Mouse (Mus musculus) heart, embryonic 15.5 days (tissue): ENCODE measurements around the gene Gm20696. TPM values are rescaled to one million over a fixed set of nuclear protein-coding genes. Genes with fewer than 3 reads are reported as not detected.

Experiments
- ATAC-seq: fragments of 200-750 bp; cut with Nextera tagmentation; replicated peaks from 2 replicates; pipeline ENCODE4 v1.8.0; 2017; ENCODE audit warnings: low read depth, moderate TSS enrichment; ENCODE audit not compliant: insufficient number of reproducible peaks, insufficient read depth, low FRiP score
- H3K27ac ChIP-seq: fragments of 300-500 bp; sonication (generic); 2 replicates; pipeline ENCODE4 v1.5.1; 2015; ENCODE audit warnings: mild to moderate bottlenecking, inconsistent platforms
- H3K27me3 ChIP-seq: fragments of 300-500 bp; sonication (generic); 2 replicates; pipeline ENCODE4 v1.6.1; 2015; ENCODE audit warnings: inconsistent platforms
- H3K36me3 ChIP-seq: fragments of 300-500 bp; sonication (generic); 2 replicates; pipeline ENCODE4 v1.6.1; 2015; ENCODE audit warnings: mild to moderate bottlenecking, inconsistent platforms
- H3K4me1 ChIP-seq: fragments of 300-500 bp; sonication (generic); replicated peaks from 2 replicates; pipeline ENCODE4 v1.6.1; 2015; ENCODE audit warnings: inconsistent platforms
- H3K4me2 ChIP-seq: fragments of 300-500 bp; sonication (generic); 2 replicates; pipeline ENCODE4 v1.6.1; 2015; ENCODE audit warnings: inconsistent platforms, mild to moderate bottlenecking, moderate library complexity
- H3K4me3 ChIP-seq: fragments of 300-500 bp; sonication (generic); 2 replicates; pipeline ENCODE4 v1.5.1; 2015; ENCODE audit warnings: mild to moderate bottlenecking, inconsistent platforms
- H3K9ac ChIP-seq: fragments of 300-500 bp; sonication (generic); 2 replicates; pipeline ENCODE4 v1.6.1; 2015; ENCODE audit warnings: mild to moderate bottlenecking, inconsistent platforms
- H3K9me3 ChIP-seq: fragments of 300-500 bp; sonication (generic); replicated peaks from 2 replicates; pipeline ENCODE4 v1.6.1; 2016; ENCODE audit warnings: inconsistent platforms
- WGBS: fragments of 180-500 bp; shearing (Covaris S2); methylation state at CpG from one replicate; pipeline ENCODE4 v1.1.7; 2015; ENCODE audit warnings: mixed read lengths; 5-methylcytosine and 5-hydroxymethylcytosine counted together
- polyA plus RNA-seq: library from polyadenylated mRNA; unstranded; fragments of >200 nt; fragmentation: Nextera tagmentation; extraction: Ambion mirVana; gene quantifications from 2 replicates; pipeline ENCODE4 v1.2.1, GENCODE M21; 2015

The Gm20696 gene
- polyA plus RNA-seq, 1 experiment from 2014 or later = 2.9 TPM

- H3K4me3 ChIP-seq = no peak overlapping the region
- ATAC-seq = no peak
- 81% methylated on average over 5 of the region's 5 CpGs for WGBS
Measured at GRCm38 (mm10) chr6:99249496-99250030, 417.0 kb downstream of the Gm20696 start.

DNA sequence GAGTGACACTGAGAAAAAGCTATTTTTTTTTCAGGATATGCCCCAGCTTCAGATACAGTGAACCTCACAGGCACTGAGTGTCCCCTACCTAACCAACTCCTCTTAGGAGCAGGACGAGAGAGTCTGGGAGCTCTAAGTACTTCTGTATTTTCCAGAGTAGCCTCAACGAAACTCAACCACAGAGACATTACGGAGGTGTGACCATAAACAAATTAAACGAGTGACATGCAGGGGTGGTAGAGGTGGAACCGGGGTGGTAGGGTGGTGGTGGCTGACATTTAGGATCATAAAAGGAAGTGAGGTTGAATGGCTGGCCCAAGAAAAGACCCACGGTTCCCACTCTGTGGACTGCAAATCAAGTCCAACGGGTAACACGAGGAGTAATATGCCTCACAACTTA is 418.2 kb downstream of the Gm20696 start:
- no peak overlapping the region for H3K4me2 ChIP-seq
- no peak overlapping the region for H3K27ac ChIP-seq
- 78% methylated on average over 8 of the region's 8 CpGs for WGBS
- no peak for ATAC-seq
- peaks cover 12% of the 10 kb centered on the region for H3K4me1 ChIP-seq
- no peaks in the 10 kb centered on the region for H3K9me3 ChIP-seq
- no peaks in the 10 kb centered on the region for H3K36me3 ChIP-seq
- H3K4me3 ChIP-seq = no peak overlapping the region
- H3K27me3 ChIP-seq = no peaks in the 10 kb centered on the region
- no peak overlapping the region for H3K9ac ChIP-seq

More at GRCm38 (mm10) chr6:99249496-99250030, 417.0 kb downstream of the Gm20696 start:
- H3K9me3 ChIP-seq = no peaks in the 10 kb centered on the region
- peaks cover 12% of the 10 kb centered on the region for H3K4me1 ChIP-seq
- no peaks in the 10 kb centered on the region for H3K27me3 ChIP-seq
- H3K9ac ChIP-seq = no peak overlapping the region
- H3K4me2 ChIP-seq = no peak overlapping the region
- H3K27ac ChIP-seq = no peak overlapping the region
- no peaks in the 10 kb centered on the region for H3K36me3 ChIP-seq

GRCm38 (mm10) chr6:99241625-99242395 is 424.8 kb downstream of the Gm20696 start:
- H3K4me2 ChIP-seq = no peak overlapping the region
- H3K27ac ChIP-seq = no peak overlapping the region
- no peaks in the 10 kb centered on the region for H3K36me3 ChIP-seq
- WGBS = 89% methylated on average over 10 of the region's 10 CpGs
- H3K9ac ChIP-seq = no peak overlapping the region
- H3K27me3 ChIP-seq = no peaks in the 10 kb centered on the region
- no peaks in the 10 kb centered on the region for H3K9me3 ChIP-seq
- H3K4me1 ChIP-seq = 0 out of 2 replicates have a peak, but pooled peaks cover 2% of the 10 kb centered on the region
- ATAC-seq = no peak
- no peak overlapping the region for H3K4me3 ChIP-seq

GRCm38 (mm10) chr6:99240764-99241163 is 425.8 kb downstream of the Gm20696 start:
- H3K4me2 ChIP-seq = no peak overlapping the region
- H3K4me1 ChIP-seq = peaks cover 10% of the 10 kb centered on the region
- no peak for ATAC-seq
- no peaks in the 10 kb centered on the region for H3K36me3 ChIP-seq
- H3K9me3 ChIP-seq = no peaks in the 10 kb centered on the region
- no peaks in the 10 kb centered on the region for H3K27me3 ChIP-seq
- H3K9ac ChIP-seq = no peak overlapping the region
- no peak overlapping the region for H3K27ac ChIP-seq
- no peak overlapping the region for H3K4me3 ChIP-seq

- Histone ChIP-seq H3K36me3 (no peaks in the 10 kb centered on the region), H3K4me1 (peaks cover 15% of the 10 kb centered on the region), H3K27ac (no peak overlapping the region), H3K9ac (no peak overlapping the region), H3K4me2 (no peak overlapping the region), H3K27me3 (no peaks in the 10 kb centered on the region), H3K4me3 (no peak overlapping the region), H3K9me3 (no peaks in the 10 kb centered on the region)
- 44% methylated on average over 8 of the region's 8 CpGs for WGBS
- ATAC-seq = no peak
Measured at GRCm38 (mm10) chr6:99235588-99235987, 431.0 kb downstream of the Gm20696 start.

DNA sequence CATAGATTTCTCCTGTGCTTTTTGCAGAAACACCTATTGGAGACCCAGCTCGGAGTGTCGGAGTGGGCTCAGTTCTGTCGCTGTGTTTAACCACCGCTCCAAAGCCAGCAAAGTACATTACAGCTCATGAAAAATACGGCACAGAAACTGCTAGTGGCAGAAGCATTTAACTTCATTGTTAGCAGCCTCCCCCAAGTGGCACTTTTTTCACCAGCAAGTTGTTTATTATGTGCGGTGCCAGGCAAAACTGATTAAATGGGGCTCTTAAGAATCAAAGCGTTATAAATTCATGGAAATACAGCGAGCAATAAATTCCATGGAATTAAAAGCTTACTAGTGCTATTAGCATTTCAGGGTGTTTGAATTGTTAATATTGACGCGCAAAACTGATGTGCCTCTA is 433.2 kb downstream of the Gm20696 start:
- WGBS = 90% methylated on average over 10 of the region's 10 CpGs
- H3K27ac ChIP-seq = no peak overlapping the region
- H3K9me3 ChIP-seq = no peaks in the 10 kb centered on the region
- H3K4me1 ChIP-seq = peaks cover 18% of the 10 kb centered on the region
- H3K9ac ChIP-seq = no peak overlapping the region
- H3K4me3 ChIP-seq = no peak overlapping the region
- H3K27me3 ChIP-seq = no peaks in the 10 kb centered on the region
- no peak for ATAC-seq
- H3K36me3 ChIP-seq = no peaks in the 10 kb centered on the region
- no peak overlapping the region for H3K4me2 ChIP-seq

GRCm38 (mm10) chr6:99228336-99228870 is 438.2 kb downstream of the Gm20696 start:
- Histone ChIP-seq H3K4me2 (no peak overlapping the region), H3K9me3 (no peaks in the 10 kb centered on the region), H3K4me1 (peaks cover 14% of the 10 kb centered on the region), H3K36me3 (no peaks in the 10 kb centered on the region), H3K4me3 (no peak overlapping the region), H3K27ac (no peak overlapping the region), H3K27me3 (no peaks in the 10 kb centered on the region), H3K9ac (no peak overlapping the region)
- ATAC-seq = no peak
- WGBS = 77% methylated on average over 6 of the region's 6 CpGs

DNA sequence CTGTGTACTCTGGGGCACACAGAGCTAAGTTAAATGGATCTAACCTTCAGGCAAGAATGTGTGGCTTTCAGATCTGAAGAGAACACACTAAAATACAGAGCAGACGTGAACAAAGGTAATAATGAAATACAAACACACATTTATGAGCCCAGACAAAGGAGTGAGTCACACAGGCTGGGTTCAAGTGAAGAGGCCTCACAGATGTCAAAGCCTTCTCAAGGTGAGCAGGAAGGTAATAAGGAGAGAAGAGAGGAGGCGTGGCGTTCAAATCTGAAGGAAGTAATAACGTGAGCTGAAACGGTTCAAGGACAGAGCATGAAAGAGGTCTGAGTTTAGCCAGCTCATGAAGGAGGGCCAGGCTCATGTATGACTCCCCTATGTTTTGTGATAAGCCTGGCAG is 445.4 kb downstream of the Gm20696 start:
- no peaks in the 10 kb centered on the region for H3K9me3 ChIP-seq
- no peaks in the 10 kb centered on the region for H3K36me3 ChIP-seq
- no peak overlapping the region for H3K4me2 ChIP-seq
- no peak for ATAC-seq
- no peaks in the 10 kb centered on the region for H3K27me3 ChIP-seq
- H3K9ac ChIP-seq = no peak overlapping the region
- no peak overlapping the region for H3K4me3 ChIP-seq
- 72% methylated on average over 5 of the region's 5 CpGs for WGBS
- H3K27ac ChIP-seq = no peak overlapping the region
- H3K4me1 ChIP-seq = peaks cover 4% of the 10 kb centered on the region

DNA sequence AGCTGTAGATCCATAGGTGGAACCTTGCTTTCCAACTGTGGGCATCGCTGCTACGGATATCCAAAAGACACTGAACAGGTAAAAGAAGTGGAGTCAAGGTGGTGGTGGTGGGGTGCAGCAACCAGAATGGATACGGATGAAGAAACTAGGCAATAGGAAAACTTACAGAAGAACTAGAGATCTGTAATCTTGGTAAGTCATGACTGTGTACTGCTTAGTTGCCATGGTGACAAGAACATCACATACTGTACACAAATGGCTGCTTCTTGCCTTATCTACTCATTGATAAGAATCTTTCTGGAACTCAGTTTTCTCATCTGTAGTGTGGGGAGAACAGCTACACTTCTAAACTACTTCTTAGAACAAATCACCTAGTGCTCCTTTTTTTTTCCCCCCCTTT is 446.1 kb downstream of the Gm20696 start:
- ATAC-seq = no peak
- 96% methylated on average over 3 of the region's 3 CpGs for WGBS

GRCm38 (mm10) chr6:99217846-99218245 is 448.8 kb downstream of the Gm20696 start:
- Histone ChIP-seq H3K27ac (no peak overlapping the region), H3K27me3 (no peaks in the 10 kb centered on the region), H3K9me3 (no peaks in the 10 kb centered on the region), H3K4me3 (no peak overlapping the region), H3K4me1 (no peaks in the 10 kb centered on the region; the same call in 1 of the 2 replicates), H3K9ac (no peak overlapping the region), H3K4me2 (no peak overlapping the region), H3K36me3 (no peaks in the 10 kb centered on the region)
- 64% methylated on average over 2 of the region's 2 CpGs for WGBS
- no peak for ATAC-seq

More for the DNA sequence above, 446.1 kb downstream of the Gm20696 start:
- H3K4me1 ChIP-seq = no peaks in the 10 kb centered on the region; the same call in 1 of the 2 replicates
- no peaks in the 10 kb centered on the region for H3K36me3 ChIP-seq
- no peak overlapping the region for H3K27ac ChIP-seq
- H3K27me3 ChIP-seq = no peaks in the 10 kb centered on the region
- no peak overlapping the region for H3K4me2 ChIP-seq
- no peak overlapping the region for H3K9ac ChIP-seq
- no peaks in the 10 kb centered on the region for H3K9me3 ChIP-seq
- H3K4me3 ChIP-seq = no peak overlapping the region

- Histone ChIP-seq H3K4me1 (no peaks in the 10 kb centered on the region; the same call in 1 of the 2 replicates), H3K9me3 (no peaks in the 10 kb centered on the region), H3K27ac (no peak overlapping the region), H3K27me3 (no peaks in the 10 kb centered on the region), H3K4me2 (no peak overlapping the region), H3K4me3 (no peak overlapping the region), H3K9ac (no peak overlapping the region), H3K36me3 (no peaks in the 10 kb centered on the region)
- ATAC-seq = no peak
- WGBS = 87% methylated on average over 7 of the region's 7 CpGs
Measured at GRCm38 (mm10) chr6:99217155-99217554, 449.4 kb downstream of the Gm20696 start.
